Mouse (Mus musculus) hindbrain, embryonic 16.5 days (tissue): ENCODE measurements around the gene Cenps. TPM values are rescaled to one million over a fixed set of nuclear protein-coding genes. Genes with fewer than 3 reads are reported as not detected.
A peak's percentile ranks its signal among the peaks of the same experiment; 100 is the strongest.

Experiments used
- ATAC-seq: fragments of 200-750 bp; cut with Nextera tagmentation; 2 replicates; pipeline ENCODE4 v1.8.0; 2017; ENCODE audit warnings: moderate TSS enrichment, moderate library complexity
- H3K27ac ChIP-seq: fragments of 300-500 bp; sonication (generic); 2 replicates; pipeline ENCODE4 v1.5.1; 2014; ENCODE audit warnings: low read depth, mild to moderate bottlenecking, control low read depth, low read length, moderate library complexity
- H3K27me3 ChIP-seq: fragments of 300-500 bp; sonication (generic); replicated peaks from 2 replicates; pipeline ENCODE4 v1.6.1; 2014; ENCODE audit warnings: low read length; ENCODE audit not compliant: control insufficient read depth, insufficient read depth
- H3K36me3 ChIP-seq: fragments of 300-500 bp; sonication (generic); 2 replicates; pipeline ENCODE4 v1.6.1; 2014; ENCODE audit warnings: mild to moderate bottlenecking, low read length, moderate library complexity, mixed read lengths; ENCODE audit not compliant: control insufficient read depth, insufficient read depth
- H3K4me1 ChIP-seq: fragments of 300-500 bp; sonication (generic); 2 replicates; pipeline ENCODE4 v1.6.1; 2014; ENCODE audit warnings: low read depth, low read length; ENCODE audit not compliant: control insufficient read depth, insufficient read depth
- H3K4me2 ChIP-seq: fragments of 300-500 bp; sonication (generic); 2 replicates; pipeline ENCODE4 v1.6.1; 2014; ENCODE audit warnings: mild to moderate bottlenecking, low read length, control low read depth, moderate library complexity
- H3K4me3 ChIP-seq: fragments of 300-500 bp; sonication (generic); 2 replicates; pipeline ENCODE4 v1.5.1; 2014; ENCODE audit warnings: mild to moderate bottlenecking, low read length, control low read depth, moderate library complexity
- H3K9ac ChIP-seq: fragments of 300-500 bp; sonication (generic); 2 replicates; pipeline ENCODE4 v1.6.1; 2014; ENCODE audit warnings: low read depth, mild to moderate bottlenecking, control low read depth, low read length, moderate library complexity
- H3K9me3 ChIP-seq: fragments of 300-500 bp; sonication (generic); 2 replicates; pipeline ENCODE4 v1.6.1; 2014; ENCODE audit warnings: mild to moderate bottlenecking, low read length, moderate library complexity; ENCODE audit not compliant: control insufficient read depth
- WGBS: fragments of 180-500 bp; shearing (Covaris S2); extraction: QIAGEN DNeasy Blood & Tissue Kit; methylation state at CpG from one replicate; pipeline ENCODE4 v1.1.7; 2014; 5-methylcytosine and 5-hydroxymethylcytosine counted together
- polyA plus RNA-seq: library from polyadenylated mRNA; unstranded; fragments of >200 nt; fragmentation: Nextera tagmentation; extraction: Ambion mirVana; gene quantifications from 2 replicates; pipeline ENCODE4 v1.2.1, GENCODE M21; 2015

Cenps gene
- 18.9 TPM in 2 replicates for polyA plus RNA-seq

DNA sequence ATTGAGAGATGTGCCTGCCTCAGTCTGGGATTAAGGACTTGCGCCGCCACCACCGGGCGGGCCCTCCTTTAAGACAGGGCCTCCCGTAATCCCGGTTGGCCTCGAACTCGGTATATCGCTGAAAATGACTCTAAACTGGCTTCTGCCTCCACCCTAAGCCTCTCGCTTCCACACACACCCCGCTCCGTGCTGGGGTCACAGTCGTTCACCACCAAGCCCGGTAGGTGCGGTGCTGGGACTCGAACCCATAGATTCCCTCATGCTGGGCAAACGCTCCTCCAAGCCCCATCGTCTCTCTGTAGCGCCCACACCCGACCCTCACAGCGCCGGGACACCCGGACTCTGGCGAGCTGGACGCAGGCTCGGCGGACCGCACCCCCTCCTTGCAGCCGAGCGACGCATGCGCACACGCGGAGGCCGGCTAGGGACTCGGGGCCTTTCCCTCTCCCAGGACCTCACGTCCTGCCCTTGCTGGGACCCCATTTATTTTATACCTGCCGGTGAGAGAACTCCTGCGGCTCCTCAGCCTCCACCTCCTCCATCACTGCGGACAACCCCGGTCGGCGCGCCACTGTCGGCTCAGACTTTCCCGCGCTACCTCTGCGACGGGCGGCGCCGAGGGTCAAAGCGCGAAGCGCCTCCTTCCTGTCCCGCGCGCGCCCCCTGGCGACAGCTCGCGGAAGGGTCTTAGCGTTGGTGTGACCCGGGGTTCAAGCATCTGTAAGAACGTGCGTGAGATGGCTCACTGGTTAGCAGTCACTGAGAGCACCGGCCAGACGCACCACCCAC lies at the start of gene Cenps:
Cenps (minus strand) TSS at position 648 of the 789 bp plus-strand sequence.
- WGBS = 1% methylated on average over 67 of the region's 68 CpGs
- Histone ChIP-seq H3K9me3 (no peaks in the 10 kb centered on the region), H3K27me3 (no peaks in the 10 kb centered on the region), H3K4me2 (peak within 1 kb of the TSS; percentile 83), H3K4me1 (peaks cover 8% of the 10 kb centered on the region), H3K36me3 (no peaks in the 10 kb centered on the region), H3K9ac (peak within 1 kb of the TSS; percentile 73), H3K27ac (peak within 1 kb of the TSS; percentile 76), H3K4me3 (peak within 1 kb of the TSS; percentile 67)
- peak; percentile 92 for ATAC-seq

DNA sequence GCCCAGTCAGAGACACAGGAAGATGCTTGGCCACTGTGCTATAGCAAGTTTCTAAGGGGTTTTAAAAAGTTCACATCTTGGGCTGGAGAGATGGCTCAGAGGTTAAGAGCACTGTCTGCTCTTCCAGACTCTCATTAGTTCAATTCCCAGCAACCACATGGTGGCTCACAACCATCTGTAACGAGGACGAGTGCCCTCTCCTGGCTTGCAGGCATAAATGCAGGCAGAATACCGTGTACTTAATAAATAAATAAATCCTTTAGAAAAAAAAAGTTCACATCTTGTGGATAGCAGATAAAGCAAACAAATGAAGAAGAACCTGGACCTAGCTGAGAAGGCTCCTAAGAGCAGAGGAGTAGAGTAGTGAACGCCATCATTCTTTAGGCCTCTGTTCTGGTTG lies 45.3 kb upstream of the Cenps start:
- Histone ChIP-seq H3K27ac (no peak overlapping the region), H3K4me2 (no peak overlapping the region), H3K4me3 (no peak overlapping the region), H3K4me1 (no peaks in the 10 kb centered on the region), H3K9ac (no peak overlapping the region), H3K36me3 (peaks cover 74% of the 10 kb centered on the region), H3K27me3 (no peaks in the 10 kb centered on the region), H3K9me3 (no peaks in the 10 kb centered on the region)
- ATAC-seq = no peak
- 44% methylated on average over 4 of the region's 4 CpGs for WGBS

DNA sequence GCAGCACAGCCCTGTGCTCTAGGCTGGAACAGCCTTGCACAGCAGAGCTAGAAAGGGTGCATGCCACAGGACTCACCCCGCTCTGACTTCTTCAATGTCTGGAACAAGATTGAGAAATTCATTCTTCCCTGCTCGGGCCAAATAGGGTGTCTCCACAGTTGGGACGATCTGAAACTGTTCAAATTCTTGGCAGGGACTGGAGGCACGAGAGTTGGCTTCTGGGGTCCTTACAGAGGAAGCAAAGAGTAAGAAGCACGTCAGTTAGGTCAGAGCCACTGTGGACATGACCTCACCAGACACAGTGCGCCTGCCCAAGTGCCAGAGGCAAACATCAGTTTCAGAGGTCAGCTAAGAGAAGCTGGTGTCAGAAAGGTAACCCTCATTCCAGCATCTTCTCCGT lies 44.8 kb upstream of the Cenps start:
- Histone ChIP-seq H3K9me3 (no peaks in the 10 kb centered on the region), H3K36me3 (peaks cover 68% of the 10 kb centered on the region), H3K9ac (no peak overlapping the region), H3K27me3 (no peaks in the 10 kb centered on the region), H3K4me1 (no peaks in the 10 kb centered on the region), H3K4me2 (no peak overlapping the region), H3K4me3 (no peak overlapping the region), H3K27ac (no peak overlapping the region)
- WGBS = 88% methylated on average over 7 of the region's 7 CpGs
- no peak for ATAC-seq

DNA sequence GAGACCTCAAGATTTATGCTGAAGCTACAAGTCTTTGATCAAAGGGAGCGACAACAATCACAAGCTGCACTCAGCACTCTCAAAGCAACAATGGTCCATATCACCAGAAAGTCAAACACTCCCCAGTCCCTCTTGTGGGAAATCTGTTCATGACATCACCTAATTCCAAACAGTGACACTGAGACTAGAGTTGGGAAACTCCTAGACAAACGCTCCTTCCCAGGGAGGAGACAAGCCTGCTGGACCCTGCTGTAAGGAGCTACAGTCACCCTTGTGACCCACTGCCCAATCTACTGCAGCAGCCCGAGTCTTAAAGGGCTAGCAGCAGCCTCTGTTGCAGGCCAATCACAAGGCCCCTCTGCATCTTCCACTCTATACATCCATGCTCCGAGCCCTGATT lies 42.1 kb upstream of the Cenps start:
- peaks cover 52% of the 10 kb centered on the region for H3K36me3 ChIP-seq
- WGBS = 58% methylated on average over 4 of the region's 4 CpGs

DNA sequence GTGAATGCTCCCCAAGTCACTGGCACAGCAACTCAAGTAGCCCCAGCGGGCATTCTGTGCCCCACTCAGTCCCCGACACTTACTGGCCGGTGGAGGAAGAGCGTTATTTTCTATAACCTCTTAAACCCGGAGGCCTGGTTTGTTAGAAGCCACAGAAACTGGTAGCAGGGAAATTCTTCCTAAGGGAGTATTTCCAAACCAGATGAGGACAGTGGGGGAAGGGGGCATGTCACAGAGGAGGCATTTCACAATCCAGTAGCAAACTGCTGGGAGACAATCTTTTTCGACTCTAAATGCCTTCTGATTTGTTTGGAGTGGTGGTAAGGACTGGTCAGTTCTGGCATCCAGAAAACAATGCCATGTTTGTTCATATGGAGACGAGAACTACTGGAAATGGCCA lies 41.7 kb upstream of the Cenps start:
- Histone ChIP-seq H3K4me1 (no peaks in the 10 kb centered on the region), H3K9me3 (no peaks in the 10 kb centered on the region), H3K4me2 (no peak overlapping the region), H3K36me3 (peaks cover 50% of the 10 kb centered on the region), H3K4me3 (no peak overlapping the region), H3K27ac (no peak overlapping the region), H3K9ac (no peak overlapping the region), H3K27me3 (no peaks in the 10 kb centered on the region)
- no peak for ATAC-seq
- WGBS = 86% methylated on average over 7 of the region's 7 CpGs

More for the DNA sequence above, 42.1 kb upstream of the Cenps start:
- Histone ChIP-seq H3K27ac (no peak overlapping the region), H3K27me3 (no peaks in the 10 kb centered on the region), H3K9ac (no peak overlapping the region), H3K9me3 (no peaks in the 10 kb centered on the region), H3K4me3 (no peak overlapping the region), H3K4me2 (no peak overlapping the region), H3K4me1 (no peaks in the 10 kb centered on the region)
- no peak for ATAC-seq

DNA sequence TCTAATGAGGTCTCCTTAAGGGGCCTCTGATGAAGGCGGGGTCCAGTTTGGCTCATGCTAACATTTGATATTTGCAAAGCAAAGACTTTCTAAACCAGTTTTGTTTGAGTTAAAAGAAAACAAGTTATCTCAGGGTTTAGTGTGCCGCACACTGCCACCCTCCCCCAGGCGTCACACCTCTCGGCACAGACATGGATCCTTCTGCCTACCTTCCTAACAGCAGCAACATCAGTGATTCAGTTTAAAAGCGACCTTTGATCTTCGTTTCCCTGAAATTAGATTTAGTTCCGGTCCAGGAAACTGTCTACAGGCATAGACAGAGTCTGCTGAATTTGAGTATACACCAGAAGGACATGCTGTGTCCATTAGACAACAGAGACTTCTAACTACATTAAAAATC lies 40.9 kb upstream of the Cenps start:
- Histone ChIP-seq H3K9ac (no peak overlapping the region), H3K27me3 (no peaks in the 10 kb centered on the region), H3K27ac (no peak overlapping the region), H3K36me3 (peaks cover 41% of the 10 kb centered on the region), H3K4me1 (no peaks in the 10 kb centered on the region; the same call in 1 of the 2 replicates), H3K9me3 (no peaks in the 10 kb centered on the region), H3K4me3 (no peak overlapping the region), H3K4me2 (no peak overlapping the region)
- no peak for ATAC-seq
- 72% methylated on average over 7 of the region's 7 CpGs for WGBS

DNA sequence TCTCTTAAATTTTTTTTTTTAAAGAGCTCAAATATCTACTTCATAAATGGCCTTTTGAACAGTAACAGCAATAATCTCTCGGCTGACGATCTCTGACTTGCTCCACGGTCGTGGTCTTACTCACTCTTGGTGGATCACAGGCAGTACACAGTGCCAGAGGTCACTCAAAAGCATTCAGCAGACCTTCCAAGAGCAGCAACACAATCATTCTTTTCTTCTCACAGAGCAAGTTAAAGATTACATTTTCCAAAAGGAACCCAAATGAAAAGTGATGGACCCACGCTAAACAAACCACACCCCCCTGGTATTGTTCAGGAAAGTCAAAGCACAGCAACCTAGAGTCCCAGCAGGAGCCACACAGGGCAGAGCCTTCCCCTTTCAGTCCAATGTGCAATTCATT lies 39.6 kb upstream of the Cenps start:
- H3K36me3 ChIP-seq = peaks cover 29% of the 10 kb centered on the region
- H3K27me3 ChIP-seq = no peaks in the 10 kb centered on the region
- no peak overlapping the region for H3K4me3 ChIP-seq
- H3K4me2 ChIP-seq = no peak overlapping the region
- no peak overlapping the region for H3K9ac ChIP-seq
- no peaks in the 10 kb centered on the region; the same call in 1 of the 2 replicates for H3K4me1 ChIP-seq
- no peak overlapping the region for H3K27ac ChIP-seq
- WGBS = 26% methylated on average over 5 of the region's 5 CpGs
- no peak for ATAC-seq
- no peaks in the 10 kb centered on the region for H3K9me3 ChIP-seq

DNA sequence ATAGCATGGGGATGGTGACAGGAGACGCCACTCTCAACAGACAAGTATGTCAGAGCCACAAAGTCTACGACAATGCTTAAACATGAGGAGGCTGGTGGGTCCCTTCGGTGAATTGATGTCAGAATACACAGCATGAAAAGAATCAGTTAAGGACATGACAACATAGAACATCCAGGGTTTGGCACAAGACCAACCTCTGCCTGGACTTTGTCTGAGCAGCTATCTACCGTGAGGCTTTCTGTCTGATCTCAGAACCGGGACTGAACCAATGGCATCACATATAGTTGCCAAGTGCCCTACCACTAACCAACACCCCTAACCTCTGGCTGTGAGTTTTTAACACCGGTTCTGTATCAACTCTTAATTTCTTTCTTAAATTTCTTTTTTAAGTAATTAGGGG lies 39.2 kb upstream of the Cenps start:
- 56% methylated on average over 6 of the region's 6 CpGs for WGBS
- ATAC-seq = no peak

DNA sequence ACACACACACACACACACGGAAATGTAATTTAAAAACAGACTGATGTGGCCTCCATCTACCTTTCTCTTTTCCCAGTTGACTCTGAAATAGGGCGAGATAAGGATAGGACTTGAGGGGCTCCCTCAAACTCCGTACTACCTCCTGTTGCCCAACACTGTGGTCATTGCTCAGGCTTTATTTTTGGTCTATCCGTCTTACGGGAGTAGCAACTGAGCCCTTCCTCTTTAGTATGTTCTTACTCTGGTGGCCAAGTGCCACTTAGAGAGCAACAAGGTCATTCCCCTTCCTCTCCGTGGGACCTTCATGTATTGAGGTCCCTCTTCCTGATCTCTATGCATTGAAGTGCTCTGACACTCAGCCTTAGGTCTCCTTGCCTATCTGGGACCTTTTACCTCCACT lies 36.2 kb upstream of the Cenps start:
- 91% methylated on average over 6 of the region's 6 CpGs for WGBS
- Histone ChIP-seq H3K27me3 (no peaks in the 10 kb centered on the region), H3K27ac (no peak overlapping the region), H3K4me1 (no peaks in the 10 kb centered on the region; the same call in 1 of the 2 replicates), H3K9me3 (no peaks in the 10 kb centered on the region), H3K4me2 (no peak overlapping the region), H3K9ac (no peak overlapping the region), H3K4me3 (no peak overlapping the region), H3K36me3 (peaks cover 4% of the 10 kb centered on the region; the same call in 1 of the 2 replicates)
- ATAC-seq = no peak

More for the DNA sequence above, 39.2 kb upstream of the Cenps start:
- Histone ChIP-seq H3K9me3 (no peaks in the 10 kb centered on the region), H3K4me2 (no peak overlapping the region), H3K9ac (no peak overlapping the region), H3K27ac (no peak overlapping the region), H3K4me1 (no peaks in the 10 kb centered on the region; the same call in 1 of the 2 replicates), H3K4me3 (no peak overlapping the region), H3K36me3 (peaks cover 25% of the 10 kb centered on the region), H3K27me3 (no peaks in the 10 kb centered on the region)
